Comparison of ENCODE assay signal across 18 mouse cellular contexts in genomic region chr14:75976107-75976506, GRCm38 (mm10). TPM values are rescaled to one million over a fixed set of nuclear protein-coding genes. Genes with fewer than 3 reads are reported as not detected.
"Had no signal": no experiment of that assay in that cellular context is flagged by ENCODE, and none has a peak within 500 bp of the region (broad histone marks: within the 10 kb centered on the region; RNA-seq: fewer than 3 reads in every experiment).

No protein-coding gene starts in this region.

- H3K36me3 ChIP-seq: neural tube, embryonic 15.5 days had no signal

- ATAC-seq: inflammation-experienced regulatory T-cells, adult 6 months; intestine, postnatal 0 days had no signal

- H3K9me3 ChIP-seq: limb, embryonic 10.5 days; midbrain, embryonic 10.5 days; neural tube, embryonic 15.5 days had no signal

- DNase-seq: kidney, postnatal 10 days; kidney, postnatal 4 days; lung, adult 2 months; lung, postnatal 10 days; lung, postnatal 4 days; midbrain, embryonic 14.5 days; right cerebral cortex, adult 18-20 months; right cerebral cortex, postnatal 25 days; thymus, postnatal 14 days had no signal

- H3K9ac ChIP-seq: neural tube, embryonic 15.5 days had no signal

- H3K4me1 ChIP-seq: limb, embryonic 10.5 days; midbrain, embryonic 10.5 days; neural tube, embryonic 15.5 days had no signal

- H3K4me3 ChIP-seq: left cerebral cortex, adult 2 months; limb, embryonic 10.5 days; midbrain, embryonic 10.5 days; myocyte; neural tube, embryonic 15.5 days had no signal

- H3K4me2 ChIP-seq: neural tube, embryonic 15.5 days had no signal

- H3K27me3 ChIP-seq: neural tube, embryonic 15.5 days had no signal

- H3K27ac ChIP-seq: left cerebral cortex, adult 2 months; limb, embryonic 10.5 days; midbrain, embryonic 10.5 days; neural tube, embryonic 15.5 days; stomach, postnatal 0 days had no signal

RNA-seq across cellular contexts. Expression of gene Kctd4, which starts 21.3 kb away (rescaled TPM):
- polyA plus RNA-seq: small intestine, adult 2 months had no signal
